Mouse (Mus musculus) stomach, postnatal 0 days (tissue): ENCODE measurements around the gene Fgfr2. TPM values are rescaled to one million over a fixed set of nuclear protein-coding genes. Genes with fewer than 3 reads are reported as not detected.

Source experiments
- ATAC-seq: fragments of 200-750 bp; cut with Nextera tagmentation; 2 replicates; pipeline ENCODE4 v1.8.0; 2017; ENCODE audit not compliant: low FRiP score, low TSS enrichment
- DNase-seq: peaks from one replicate; pipeline ENCODE4 v3.0.0-alpha.2; 2016; ENCODE audit warnings: low spot score
- H3K27ac ChIP-seq: fragments of 300-500 bp; sonication (generic); replicated peaks from 2 replicates; pipeline ENCODE4 v1.5.1; 2014; ENCODE audit warnings: mild to moderate bottlenecking, control low read depth
- H3K27me3 ChIP-seq: fragments of 300-500 bp; sonication (generic); 2 replicates; pipeline ENCODE4 v1.6.1; 2014; ENCODE audit warnings: low read length; ENCODE audit not compliant: control insufficient read depth, insufficient read depth
- H3K36me3 ChIP-seq: fragments of 300-500 bp; sonication (generic); 2 replicates; pipeline ENCODE4 v1.6.1; 2014; ENCODE audit warnings: low read length, mixed read lengths; ENCODE audit not compliant: control insufficient read depth, insufficient read depth
- H3K4me1 ChIP-seq: fragments of 300-500 bp; sonication (generic); replicated peaks from 2 replicates; pipeline ENCODE4 v1.6.1; 2014; ENCODE audit warnings: antibody characterized with exemption; ENCODE audit not compliant: control insufficient read depth, insufficient read depth
- H3K4me2 ChIP-seq: fragments of 300-500 bp; sonication (generic); replicated peaks from 2 replicates; pipeline ENCODE4 v1.6.1; 2014; ENCODE audit warnings: low read depth, mild to moderate bottlenecking, control low read depth, moderate library complexity
- H3K4me3 ChIP-seq: fragments of 300-500 bp; sonication (generic); 2 replicates; pipeline ENCODE4 v1.5.1; 2014; ENCODE audit warnings: low read depth, low read length, control low read depth
- H3K9ac ChIP-seq: fragments of 300-500 bp; sonication (generic); 2 replicates; pipeline ENCODE4 v1.6.1; 2014; ENCODE audit warnings: mild to moderate bottlenecking, low read length, control low read depth, mixed read lengths
- H3K9me3 ChIP-seq: fragments of 300-500 bp; sonication (generic); 2 replicates; pipeline ENCODE4 v1.6.1; 2016; ENCODE audit warnings: low read length; ENCODE audit not compliant: control insufficient read depth
- CTCF ChIP-seq: IDR thresholded peaks from 2 replicates; pipeline ENCODE4 v1.5.1; 2016; ENCODE audit warnings: antibody characterized with exemption, low read depth, mild to moderate bottlenecking, moderate library complexity
- EP300 ChIP-seq: optimal IDR thresholded peaks from 2 replicates; pipeline ENCODE3; 2016; ENCODE audit warnings: antibody characterized with exemption
- WGBS: fragments of 180-500 bp; shearing (Covaris S2); extraction: QIAGEN DNeasy Blood & Tissue Kit; methylation state at CpG from one replicate; pipeline ENCODE4 v1.1.7; 2014; 5-methylcytosine and 5-hydroxymethylcytosine counted together
- polyA plus RNA-seq: library from polyadenylated mRNA; unstranded; fragments of >200 nt; fragmentation: Nextera tagmentation; extraction: Ambion mirVana; gene quantifications from 2 replicates; pipeline ENCODE4 v1.2.1, GENCODE M21; 2015

Gene Fgfr2
- polyA plus RNA-seq, 1 experiment from 2014 or later = 60.8 TPM

DNA sequence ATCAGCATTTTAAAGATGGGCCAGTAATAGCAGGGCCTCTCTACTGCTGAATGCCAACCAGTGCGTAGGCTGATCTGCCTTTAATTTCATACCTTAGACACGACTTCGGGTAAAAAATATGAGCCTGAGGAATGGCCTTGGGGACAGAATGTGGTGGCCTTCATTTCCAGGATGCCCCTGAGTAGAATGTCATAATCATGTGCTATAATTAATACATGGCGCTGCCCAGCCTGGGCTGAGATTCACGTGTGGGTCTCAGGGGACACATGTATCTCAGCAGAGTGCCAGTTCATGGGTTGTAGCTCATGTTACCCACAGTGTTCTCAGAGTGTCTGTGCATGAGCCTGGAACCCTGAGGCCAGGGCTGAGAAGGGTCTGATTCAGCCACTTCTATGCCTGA, 1296.3 kb downstream of the Fgfr2 start:
- Histone ChIP-seq H3K27me3 (no peaks in the 10 kb centered on the region), H3K4me2 (no peak overlapping the region), H3K4me1 (no peaks in the 10 kb centered on the region), H3K27ac (no peak overlapping the region), H3K9me3 (no peaks in the 10 kb centered on the region), H3K4me3 (no peak overlapping the region), H3K36me3 (no peaks in the 10 kb centered on the region), H3K9ac (no peak overlapping the region)
- no peak for DNase-seq
- no peak for ATAC-seq
- TF ChIP-seq EP300 = no peak
- TF ChIP-seq CTCF = no peak
- 84% methylated on average over 5 of the region's 5 CpGs for WGBS

GRCm38 (mm10) chr7:131817976-131818375, 1305.2 kb downstream of the Fgfr2 start:
- Histone ChIP-seq H3K9ac (no peak overlapping the region), H3K27me3 (no peaks in the 10 kb centered on the region), H3K4me1 (no peaks in the 10 kb centered on the region), H3K36me3 (no peaks in the 10 kb centered on the region), H3K27ac (no peak overlapping the region), H3K9me3 (no peaks in the 10 kb centered on the region), H3K4me2 (no peak overlapping the region), H3K4me3 (no peak overlapping the region)
- WGBS = 72% methylated on average over 6 of the region's 6 CpGs
- no peak for ATAC-seq
- DNase-seq = no peak
- TF ChIP-seq CTCF = no peak
- TF ChIP-seq EP300 = no peak

- no peaks in the 10 kb centered on the region for H3K27me3 ChIP-seq
- WGBS = 72% methylated on average over 2 of the region's 2 CpGs
- no peaks in the 10 kb centered on the region for H3K9me3 ChIP-seq
- no peak overlapping the region for H3K27ac ChIP-seq
- no peaks in the 10 kb centered on the region for H3K4me1 ChIP-seq
- ATAC-seq (no peak), DNase-seq (no peak)
- H3K4me2 ChIP-seq = no peak overlapping the region
- TF ChIP-seq EP300 = no peak
- no peak for TF ChIP-seq CTCF
- no peaks in the 10 kb centered on the region for H3K36me3 ChIP-seq
- no peak overlapping the region for H3K9ac ChIP-seq
- no peak overlapping the region for H3K4me3 ChIP-seq
Measured at GRCm38 (mm10) chr7:131816641-131817040, 1306.5 kb downstream of the Fgfr2 start.

DNA sequence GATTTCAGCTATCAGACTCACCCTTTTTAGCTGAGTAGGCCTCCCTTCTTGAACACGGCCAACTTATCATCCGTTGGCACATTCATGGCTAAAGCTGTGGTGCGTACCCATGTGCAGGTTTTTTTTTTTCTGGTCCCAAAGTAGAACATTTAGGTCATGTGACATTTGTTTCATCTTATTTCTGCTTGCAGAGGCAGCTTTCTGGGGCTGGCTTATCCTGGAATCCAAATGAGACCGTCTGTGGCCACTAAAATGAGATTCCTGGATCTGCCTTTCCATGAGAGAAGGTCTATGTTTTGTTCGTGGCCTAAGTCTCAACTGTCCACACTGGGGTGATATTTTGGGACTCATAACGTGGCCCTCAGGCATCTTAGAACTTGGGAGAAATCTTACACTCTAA, 1311.0 kb downstream of the Fgfr2 start:
- 80% methylated on average over 6 of the region's 6 CpGs for WGBS
- H3K4me1 ChIP-seq = no peaks in the 10 kb centered on the region
- ATAC-seq = no peak
- no peak overlapping the region for H3K4me3 ChIP-seq
- TF ChIP-seq CTCF = no peak
- TF ChIP-seq EP300 = no peak
- no peak overlapping the region for H3K4me2 ChIP-seq
- H3K27me3 ChIP-seq = no peaks in the 10 kb centered on the region
- H3K9me3 ChIP-seq = no peaks in the 10 kb centered on the region
- H3K36me3 ChIP-seq = no peaks in the 10 kb centered on the region
- H3K27ac ChIP-seq = no peak overlapping the region
- DNase-seq = no peak
- no peak overlapping the region for H3K9ac ChIP-seq

DNA sequence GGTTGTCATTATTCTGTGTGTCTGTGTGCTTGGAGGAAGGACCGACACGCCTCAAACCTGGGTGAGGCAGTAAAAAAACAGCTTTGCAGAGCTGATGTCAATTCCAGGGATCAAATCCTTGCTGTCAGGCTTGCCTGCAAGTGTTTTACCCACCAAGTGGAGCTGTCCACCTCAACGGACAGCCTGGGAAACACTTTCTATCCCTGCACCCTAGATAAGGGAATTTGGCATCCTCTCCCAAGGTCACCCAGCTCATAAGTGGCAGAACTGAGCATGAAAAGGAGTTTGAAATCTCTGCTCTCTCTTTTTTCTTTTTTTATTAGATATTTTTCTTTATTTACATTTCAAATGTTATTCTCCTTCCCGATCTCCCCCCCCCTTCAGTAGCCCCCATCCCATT, 1312.2 kb downstream of the Fgfr2 start:
- no peak overlapping the region for H3K9ac ChIP-seq
- TF ChIP-seq CTCF (no peak), EP300 (no peak)
- H3K36me3 ChIP-seq = no peaks in the 10 kb centered on the region
- DNase-seq (no peak), ATAC-seq (no peak)
- no peak overlapping the region for H3K27ac ChIP-seq
- H3K4me2 ChIP-seq = no peak overlapping the region
- no peak overlapping the region for H3K4me3 ChIP-seq
- WGBS = 57% methylated on average over 4 of the region's 4 CpGs
- no peaks in the 10 kb centered on the region for H3K9me3 ChIP-seq
- no peaks in the 10 kb centered on the region for H3K27me3 ChIP-seq
- no peaks in the 10 kb centered on the region for H3K4me1 ChIP-seq

DNA sequence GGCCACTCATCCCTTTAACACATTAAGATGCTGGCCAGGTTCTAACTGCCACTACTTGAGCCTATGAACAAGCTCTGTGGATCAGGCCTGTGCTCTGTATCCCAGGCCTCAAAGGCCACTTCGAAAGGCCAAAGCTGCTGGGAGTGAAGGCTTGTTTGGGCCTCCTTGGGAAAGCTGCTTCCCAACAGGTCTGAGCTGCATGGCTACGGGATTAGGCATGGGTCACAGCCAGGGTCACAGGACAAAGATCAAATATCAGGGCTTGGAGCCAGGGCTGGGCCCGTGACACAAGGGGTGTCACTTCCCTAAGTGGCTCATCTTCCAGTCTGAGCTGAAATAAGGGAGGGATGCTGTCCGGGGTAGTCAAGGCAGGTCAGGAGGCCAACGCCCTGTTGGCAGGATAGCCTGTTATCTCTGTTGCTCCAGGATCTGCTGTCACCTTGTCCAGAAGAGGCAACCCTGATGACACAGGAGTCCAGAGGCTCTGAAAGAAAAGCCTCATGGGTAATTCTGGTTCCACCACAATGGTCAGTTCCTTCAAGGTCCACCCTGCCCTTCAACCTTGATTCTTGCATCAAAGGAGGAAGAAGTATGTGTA, 1313.5 kb downstream of the Fgfr2 start:
- H3K36me3 ChIP-seq = no peaks in the 10 kb centered on the region
- ATAC-seq = no peak
- H3K9ac ChIP-seq = no peak overlapping the region
- no peak overlapping the region for H3K4me2 ChIP-seq
- no peak overlapping the region for H3K27ac ChIP-seq
- no peaks in the 10 kb centered on the region for H3K4me1 ChIP-seq
- H3K9me3 ChIP-seq = no peaks in the 10 kb centered on the region
- TF ChIP-seq EP300 (no peak), CTCF (no peak)
- no peak overlapping the region for H3K4me3 ChIP-seq
- DNase-seq = no peak
- no peaks in the 10 kb centered on the region for H3K27me3 ChIP-seq
- WGBS = 43% methylated on average over 5 of the region's 5 CpGs
